Mouse (Mus musculus): ENCODE data around the gene Bnc2. TPM values are rescaled to one million over a fixed set of nuclear protein-coding genes. Genes with fewer than 3 reads are reported as not detected.

Bnc2 gene
- total RNA-seq, 1 experiment from 2014 or later = 0.48 TPM

GRCm38 (mm10) chr4:84527066-84527933, 147.8 kb downstream of the Bnc2 start:
- no peak for ATAC-seq (replicated peaks; ENCODE audit: insufficient number of reproducible peaks, low FRiP score, low TSS enrichment, poor library complexity, severe bottlenecking)

- ATAC-seq (replicated peaks; ENCODE audit: insufficient number of reproducible peaks, low FRiP score, low TSS enrichment, poor library complexity, severe bottlenecking) = no peak
These were observed 151.3 kb downstream of the Bnc2 start for GRCm38 (mm10) chr4:84523651-84524221.

- no peak for ATAC-seq (replicated peaks; ENCODE audit: insufficient number of reproducible peaks, low FRiP score, low TSS enrichment, poor library complexity, severe bottlenecking)
These were observed 151.9 kb downstream of the Bnc2 start for GRCm38 (mm10) chr4:84523211-84523610.

GRCm38 (mm10) chr4:84521562-84521961, 153.5 kb downstream of the Bnc2 start:
- ATAC-seq (replicated peaks; ENCODE audit: insufficient number of reproducible peaks, low FRiP score, low TSS enrichment, poor library complexity, severe bottlenecking) = no peak

DNA sequence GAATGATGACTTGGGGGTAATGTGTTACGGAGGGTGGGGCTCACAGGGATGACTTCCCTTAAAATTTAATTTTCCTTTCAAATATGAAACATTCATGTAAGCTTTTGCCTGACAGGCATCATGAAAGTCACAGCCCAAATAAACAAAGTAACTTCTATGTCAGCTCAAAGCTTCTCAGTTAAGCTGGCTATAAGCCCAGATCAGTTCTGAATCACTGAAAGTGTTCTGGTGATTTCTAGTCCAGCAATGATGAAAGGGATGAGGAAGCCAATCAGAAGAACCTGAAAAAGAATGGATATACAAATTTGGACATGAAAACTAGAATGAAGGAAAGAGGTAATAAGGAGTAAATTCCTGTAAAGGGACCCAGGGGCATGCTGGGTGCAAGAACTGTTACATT, 164.6 kb downstream of the Bnc2 start:
- no peak for ATAC-seq (replicated peaks; ENCODE audit: insufficient number of reproducible peaks, low FRiP score, low TSS enrichment, poor library complexity, severe bottlenecking)

DNA sequence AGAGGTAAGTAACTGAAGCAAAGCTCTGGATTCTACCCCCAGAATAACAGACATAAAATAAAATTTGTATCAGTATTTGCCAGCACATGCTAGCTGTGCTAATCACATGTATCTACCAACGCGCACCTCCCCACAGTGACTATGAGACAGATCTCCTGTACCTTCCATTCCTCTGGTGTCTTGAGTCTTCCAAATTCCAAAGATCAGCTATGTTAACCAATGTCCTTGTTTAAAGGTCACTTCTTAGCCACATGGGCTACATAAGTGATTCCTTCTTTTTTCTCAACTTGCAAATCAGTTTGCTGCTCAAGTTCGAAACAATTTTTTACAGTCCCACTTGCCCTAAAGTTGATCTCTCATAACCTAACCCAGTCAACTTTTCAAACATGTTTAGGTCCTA, 167.5 kb downstream of the Bnc2 start:
- no peak for ATAC-seq (replicated peaks; ENCODE audit: insufficient number of reproducible peaks, low FRiP score, low TSS enrichment, poor library complexity, severe bottlenecking)

DNA sequence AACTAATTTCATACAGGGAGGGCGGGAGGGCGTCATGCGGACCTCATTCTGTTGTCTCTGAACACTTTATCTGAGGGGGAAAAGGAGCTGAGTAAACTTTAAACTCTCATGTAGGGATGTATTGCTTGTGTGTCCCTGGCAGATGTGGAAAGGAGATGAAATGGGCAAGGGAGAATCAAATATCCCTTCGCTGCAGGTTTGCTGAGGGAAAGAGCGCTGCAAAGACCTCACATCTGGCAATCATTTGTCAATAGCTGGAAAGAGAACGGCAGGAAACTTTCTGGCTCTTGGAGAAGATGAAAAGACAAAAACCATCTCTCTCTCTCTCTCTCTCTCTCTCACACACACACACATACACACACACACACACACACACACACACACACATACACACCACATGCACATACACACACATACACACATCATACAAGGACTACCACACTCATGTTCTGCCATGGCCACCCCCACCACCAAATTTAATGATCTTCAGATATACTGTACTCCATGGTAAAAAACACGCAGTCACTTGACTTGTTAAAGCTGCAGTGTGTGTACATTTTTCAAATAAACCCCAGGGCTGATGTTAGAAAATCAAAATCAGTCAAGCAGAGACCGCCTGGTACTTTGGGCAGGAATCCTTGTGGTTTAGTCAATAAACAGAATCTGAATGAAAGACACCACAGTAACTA, 172.3 kb downstream of the Bnc2 start:
- no peak for ATAC-seq (replicated peaks; ENCODE audit: insufficient number of reproducible peaks, low FRiP score, low TSS enrichment, poor library complexity, severe bottlenecking)

DNA sequence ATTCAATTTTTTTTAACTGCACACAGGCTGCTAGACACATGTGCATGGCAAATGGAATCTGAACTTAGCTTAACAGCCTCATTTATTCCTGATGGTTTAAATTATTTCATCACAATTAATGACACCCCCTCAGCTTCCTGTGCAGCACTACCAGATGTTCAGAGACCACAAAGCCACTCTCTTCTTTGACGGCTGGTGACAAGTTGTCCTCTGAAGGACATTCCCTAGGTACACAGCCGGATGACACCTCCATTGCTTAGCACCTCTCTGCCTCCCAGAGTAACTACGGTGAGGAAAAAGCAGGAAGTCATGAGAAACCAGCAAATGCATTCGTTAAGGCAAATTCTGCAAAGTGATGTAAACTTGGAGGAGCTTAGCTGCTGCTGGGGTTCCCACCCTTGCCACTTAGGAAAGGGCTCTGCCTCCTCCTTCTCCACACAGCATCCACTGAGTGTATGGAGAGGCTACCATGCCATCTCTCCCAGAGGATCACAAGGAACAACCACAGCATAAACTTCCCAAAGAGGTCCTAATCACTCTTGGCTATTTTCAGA, 174.2 kb downstream of the Bnc2 start:
- ATAC-seq (replicated peaks; ENCODE audit: insufficient number of reproducible peaks, low FRiP score, low TSS enrichment, poor library complexity, severe bottlenecking) = no peak

- ATAC-seq (replicated peaks; ENCODE audit: insufficient number of reproducible peaks, low FRiP score, low TSS enrichment, poor library complexity, severe bottlenecking) = no peak
These were observed 174.8 kb downstream of the Bnc2 start for GRCm38 (mm10) chr4:84500259-84500658.

- no peak for ATAC-seq (replicated peaks; ENCODE audit: insufficient number of reproducible peaks, low FRiP score, low TSS enrichment, poor library complexity, severe bottlenecking)
These were observed 176.6 kb downstream of the Bnc2 start for GRCm38 (mm10) chr4:84498469-84498868.

DNA sequence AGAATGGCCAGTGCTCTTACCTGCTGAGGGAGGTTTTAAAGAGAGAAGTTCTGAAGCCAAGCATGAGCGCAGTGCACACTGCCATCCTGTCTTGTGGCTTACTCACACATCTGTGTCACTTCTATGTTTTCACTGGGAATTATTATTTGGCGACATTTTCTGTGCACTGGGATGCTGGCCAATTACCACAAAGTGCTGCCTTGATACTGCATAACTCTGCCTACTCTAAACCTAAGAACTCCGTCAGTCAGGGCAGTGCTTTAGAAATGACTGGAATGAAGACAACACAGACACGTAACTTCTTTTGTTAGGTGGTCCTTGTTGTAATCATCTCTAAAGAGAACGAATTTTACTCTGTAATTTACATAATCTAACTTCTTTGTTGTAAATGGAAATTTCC, 186.8 kb downstream of the Bnc2 start:
- no peak for ATAC-seq (replicated peaks; ENCODE audit: insufficient number of reproducible peaks, low FRiP score, low TSS enrichment, poor library complexity, severe bottlenecking)

GRCm38 (mm10) chr4:84482680-84483079, 192.4 kb downstream of the Bnc2 start:
- no peak for ATAC-seq (replicated peaks; ENCODE audit: insufficient number of reproducible peaks, low FRiP score, low TSS enrichment, poor library complexity, severe bottlenecking)

GRCm38 (mm10) chr4:84472643-84473042, 202.4 kb downstream of the Bnc2 start:
- ATAC-seq (replicated peaks; ENCODE audit: insufficient number of reproducible peaks, low FRiP score, low TSS enrichment, poor library complexity, severe bottlenecking) = no peak

- ATAC-seq (replicated peaks; ENCODE audit: insufficient number of reproducible peaks, low FRiP score, low TSS enrichment, poor library complexity, severe bottlenecking) = no peak
These were observed 204.8 kb downstream of the Bnc2 start for GRCm38 (mm10) chr4:84470106-84470885.

- ATAC-seq (replicated peaks; ENCODE audit: insufficient number of reproducible peaks, low FRiP score, low TSS enrichment, poor library complexity, severe bottlenecking) = no peak
These were observed 205.7 kb downstream of the Bnc2 start for GRCm38 (mm10) chr4:84469400-84469799.

- no peak for ATAC-seq (replicated peaks; ENCODE audit: insufficient number of reproducible peaks, low FRiP score, low TSS enrichment, poor library complexity, severe bottlenecking)
These were observed 207.4 kb downstream of the Bnc2 start for GRCm38 (mm10) chr4:84467722-84468121.

- no peak for ATAC-seq (replicated peaks; ENCODE audit: insufficient number of reproducible peaks, low FRiP score, low TSS enrichment, poor library complexity, severe bottlenecking)
These were observed 216.9 kb downstream of the Bnc2 start for GRCm38 (mm10) chr4:84458218-84458560.

DNA sequence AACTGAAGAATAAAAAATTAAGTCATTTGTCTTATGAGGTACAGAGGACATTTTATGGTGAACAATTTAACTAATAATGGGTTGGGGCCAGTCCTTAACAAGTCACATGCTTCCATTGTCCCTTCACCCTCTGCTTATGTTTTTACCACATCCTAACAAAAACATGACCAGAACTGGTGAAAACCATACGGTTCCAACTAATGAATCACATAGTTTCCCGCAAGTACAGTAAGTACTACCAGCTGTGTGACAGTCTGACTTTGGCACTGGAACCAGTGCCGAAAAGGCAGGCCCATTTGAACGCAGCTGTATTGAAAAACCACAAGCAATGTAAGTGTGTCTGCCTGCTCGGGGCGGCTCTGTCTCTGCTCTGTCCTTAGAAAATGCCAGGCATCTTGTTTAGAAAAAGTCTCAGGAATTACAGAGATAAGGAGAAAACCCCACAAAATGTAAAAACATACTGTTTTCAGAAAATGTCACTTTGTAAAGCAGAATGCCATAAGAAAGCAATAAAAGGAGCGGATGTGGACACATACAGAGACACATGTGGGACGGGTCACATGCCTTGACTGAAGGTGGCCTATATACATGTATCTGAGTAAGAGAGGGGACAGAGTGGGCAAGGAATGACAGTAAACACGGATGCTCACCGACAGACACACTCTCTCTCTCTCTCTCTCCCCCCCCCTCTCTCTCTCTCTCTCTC, 217.4 kb downstream of the Bnc2 start:
- ATAC-seq (replicated peaks; ENCODE audit: insufficient number of reproducible peaks, low FRiP score, low TSS enrichment, poor library complexity, severe bottlenecking) = no peak

Data from monocyte, adult 5-6 weeks (primary cell).